Mouse (Mus musculus) ES-Bruce4 (cell line): ENCODE measurements around the gene Asb8.

ENCODE experiments used
- CTCF ChIP-seq: IDR thresholded peaks from one replicate; pipeline ENCODE4 v1.8.1; 2011; ENCODE audit warnings: low read depth, low read length
- EP300 ChIP-seq: IDR thresholded peaks from 2 replicates; pipeline ENCODE4 v1.6.1; 2011; ENCODE audit warnings: low read depth, low read length; ENCODE audit not compliant: insufficient read depth
- POLR2A ChIP-seq: IDR thresholded peaks from one replicate; pipeline ENCODE4 v1.8.1; 2011; ENCODE audit warnings: low read length; ENCODE audit not compliant: insufficient read depth

DNA sequence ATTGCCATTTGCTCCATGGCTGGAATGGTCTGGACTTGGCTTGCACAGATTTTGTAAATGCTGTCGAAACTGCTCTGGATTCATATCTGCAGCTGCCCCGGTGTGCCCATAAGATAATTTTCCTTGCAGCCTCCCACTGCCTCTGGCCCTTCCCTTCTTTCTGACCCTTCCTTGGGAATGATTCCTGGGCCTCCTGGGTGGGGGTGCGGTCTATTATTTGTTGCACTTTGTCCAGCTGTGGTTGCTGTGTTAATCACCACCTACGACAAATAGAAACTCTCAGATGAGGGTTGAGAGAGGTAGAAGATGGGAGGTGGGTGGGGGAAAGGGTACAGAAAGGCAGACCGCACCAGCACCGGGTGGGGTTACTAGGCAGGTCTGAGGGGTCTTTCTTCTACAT is 58.2 kb downstream of the Asb8 start:
- no peak for TF ChIP-seq POLR2A
- TF ChIP-seq CTCF = no peak
- no peak for TF ChIP-seq EP300
